Mouse (Mus musculus) liver, postnatal 0 days (tissue): ENCODE results near the gene Slc28a2. TPM values are rescaled to one million over a fixed set of nuclear protein-coding genes. Genes with fewer than 3 reads are reported as not detected.
"Not testable (repeated sequence)": the region's sequence is repeated elsewhere in the genome, so short reads cannot be mapped to it uniquely, and the experiment has no call there.

ENCODE experiments used
- ATAC-seq: fragments of 200-750 bp; cut with Nextera tagmentation; 2 replicates; pipeline ENCODE4 v1.8.0; 2017; ENCODE audit warnings: mild to moderate bottlenecking, moderate library complexity
- DNase-seq: peaks from one replicate; pipeline ENCODE4 v3.0.0-alpha.2; 2016
- H3K27ac ChIP-seq: fragments of 300-500 bp; sonication (generic); 2 replicates; pipeline ENCODE4 v1.5.1; 2014; ENCODE audit warnings: antibody characterized with exemption, moderate library complexity, mild to moderate bottlenecking, low read depth
- H3K27me3 ChIP-seq: fragments of 300-500 bp; sonication (generic); 2 replicates; pipeline ENCODE4 v1.6.1; 2014; ENCODE audit warnings: low read length, control low read depth, mixed read lengths; ENCODE audit not compliant: insufficient read depth
- H3K36me3 ChIP-seq: fragments of 300-500 bp; sonication (generic); replicated peaks from 2 replicates; pipeline ENCODE4 v1.6.1; 2014; ENCODE audit warnings: mild to moderate bottlenecking, control low read depth, low read length, moderate library complexity, mixed read lengths; ENCODE audit not compliant: insufficient read depth
- H3K4me1 ChIP-seq: fragments of 300-500 bp; sonication (generic); 2 replicates; pipeline ENCODE4 v1.6.1; 2014; ENCODE audit warnings: antibody characterized with exemption, mild to moderate bottlenecking, control low read depth; ENCODE audit not compliant: insufficient read depth
- H3K4me2 ChIP-seq: fragments of 300-500 bp; sonication (generic); 2 replicates; pipeline ENCODE4 v1.6.1; 2014; ENCODE audit warnings: low read depth, mild to moderate bottlenecking, low read length, moderate library complexity, mixed read lengths
- H3K4me3 ChIP-seq: fragments of 300-500 bp; sonication (generic); 2 replicates; pipeline ENCODE4 v1.5.1; 2014; ENCODE audit warnings: low read depth, low read length
- H3K9ac ChIP-seq: fragments of 300-500 bp; sonication (generic); replicated peaks from 2 replicates; pipeline ENCODE4 v1.6.1; 2014; ENCODE audit warnings: mild to moderate bottlenecking, moderate library complexity
- H3K9me3 ChIP-seq: fragments of 300-500 bp; sonication (generic); 2 replicates; pipeline ENCODE4 v1.6.1; 2016; ENCODE audit warnings: mild to moderate bottlenecking, control low read depth, low read length, mixed read lengths
- CTCF ChIP-seq: sonication (generic); IDR thresholded peaks from 2 replicates; pipeline ENCODE4 v1.5.1; 2016; ENCODE audit warnings: antibody characterized with exemption, low read depth
- EP300 ChIP-seq: IDR thresholded peaks from 2 replicates; pipeline ENCODE4 v1.6.1; 2016; ENCODE audit warnings: antibody characterized with exemption, low read depth, mild to moderate bottlenecking
- WGBS: fragments of 180-500 bp; shearing (Covaris S2); extraction: QIAGEN DNeasy Blood & Tissue Kit; methylation state at CpG from one replicate; pipeline ENCODE4 v1.1.7; 2014; ENCODE audit not compliant: insufficient replicate concordance; 5-methylcytosine and 5-hydroxymethylcytosine counted together
- polyA plus RNA-seq: library from polyadenylated mRNA; unstranded; fragments of >200 nt; fragmentation: Nextera tagmentation; extraction: Ambion mirVana; gene quantifications from 2 replicates; pipeline ENCODE4 v1.2.1, GENCODE M21; 2015

Slc28a2 gene
- polyA plus RNA-seq, 1 experiment from 2014 or later = 1.8 TPM

- no peaks in the 10 kb centered on the region for H3K4me1 ChIP-seq
- no peaks in the 10 kb centered on the region for H3K36me3 ChIP-seq
- no peak for DNase-seq
- no peak within 1 kb of the TSS for H3K27ac ChIP-seq
- no peak within 1 kb of the TSS for H3K4me2 ChIP-seq
- TF ChIP-seq CTCF (no peak), EP300 (no peak)
- H3K9me3 ChIP-seq = no peaks in the 10 kb centered on the region
- no peak within 1 kb of the TSS for H3K4me3 ChIP-seq
- H3K9ac ChIP-seq = no peak within 1 kb of the TSS
- ATAC-seq = no peak
- 74% methylated on average over 1 of the region's 1 CpGs for WGBS
- H3K27me3 ChIP-seq = no peaks in the 10 kb centered on the region
Measured at GRCm38 (mm10) chr2:122484641-122485040, 58.4 kb downstream of the Slc28a2 start, which contains the start of gene Gm14085. TSS of gene Gm14085 (plus strand) at chr2:122484941.

GRCm38 (mm10) chr2:122485654-122486053 is 59.4 kb downstream of the Slc28a2 start:
- H3K36me3 ChIP-seq = not testable (repeated sequence)

GRCm38 (mm10) chr2:122486122-122486521 is 59.8 kb downstream of the Slc28a2 start:
- DNase-seq, H3K27ac ChIP-seq, H3K4me2 ChIP-seq, H3K9ac ChIP-seq, ATAC-seq, H3K27me3 ChIP-seq, H3K9me3 ChIP-seq, H3K36me3 ChIP-seq, H3K4me3 ChIP-seq, H3K4me1 ChIP-seq: not testable (repeated sequence)

More at GRCm38 (mm10) chr2:122485654-122486053, 59.4 kb downstream of the Slc28a2 start:
- H3K9me3 ChIP-seq, H3K4me1 ChIP-seq, H3K27ac ChIP-seq, H3K27me3 ChIP-seq, H3K4me3 ChIP-seq, ATAC-seq, H3K4me2 ChIP-seq, DNase-seq, H3K9ac ChIP-seq: not testable (repeated sequence)
- 23% methylated on average over 2 of the region's 3 CpGs for WGBS

GRCm38 (mm10) chr2:122486674-122487073 is 60.4 kb downstream of the Slc28a2 start:
- no peak overlapping the region for H3K27ac ChIP-seq
- no peak overlapping the region for H3K4me2 ChIP-seq
- H3K4me1 ChIP-seq = no peaks in the 10 kb centered on the region
- H3K36me3 ChIP-seq = no peaks in the 10 kb centered on the region
- no peaks in the 10 kb centered on the region for H3K27me3 ChIP-seq
- no peak overlapping the region for H3K9ac ChIP-seq
- H3K9me3 ChIP-seq = no peaks in the 10 kb centered on the region
- TF ChIP-seq EP300 = no peak
- TF ChIP-seq CTCF = no peak
- DNase-seq = no peak
- no peak overlapping the region for H3K4me3 ChIP-seq
- WGBS = 64% methylated on average over 2 of the region's 2 CpGs
- no peak for ATAC-seq

Other genes starting within 250 kb of the Slc28a2 start
- gene Patl2, start 240.3 kb upstream of the Slc28a2 start, polyA plus RNA-seq = 0.14 and 0.18 TPM in 2 replicates
- gene Terb2, start 240.2 kb upstream of the Slc28a2 start, polyA plus RNA-seq = not detected in 2 replicates
- 294 and 325 TPM in 2 replicates for gene Sord, start 191.7 kb upstream of the Slc28a2 start, polyA plus RNA-seq
- 0.02 TPM in 2 replicates for gene Duox2, start 128.0 kb upstream of the Slc28a2 start, polyA plus RNA-seq
- not detected in 2 replicates for gene Duoxa2, start 127.6 kb upstream of the Slc28a2 start, polyA plus RNA-seq
- gene Duoxa1, start 112.7 kb upstream of the Slc28a2 start, polyA plus RNA-seq = not detected in 2 replicates
- not detected in 2 replicates for gene Duox1, start 110.8 kb upstream of the Slc28a2 start, polyA plus RNA-seq
- gene Shf, start 57.3 kb upstream of the Slc28a2 start, polyA plus RNA-seq = 1.2 and 1.3 TPM in 2 replicates
- 0.05 TPM in 1 of 2 replicates, not detected in the other for gene Gm14085, start 58.5 kb downstream of the Slc28a2 start, polyA plus RNA-seq
- 28.0 and 30.6 TPM in 2 replicates for gene Gatm, start 184.8 kb downstream of the Slc28a2 start, polyA plus RNA-seq
- gene AA467197, start 210.5 kb downstream of the Slc28a2 start, polyA plus RNA-seq = 6.0 and 6.8 TPM in 2 replicates